In the genomic region with DNA sequence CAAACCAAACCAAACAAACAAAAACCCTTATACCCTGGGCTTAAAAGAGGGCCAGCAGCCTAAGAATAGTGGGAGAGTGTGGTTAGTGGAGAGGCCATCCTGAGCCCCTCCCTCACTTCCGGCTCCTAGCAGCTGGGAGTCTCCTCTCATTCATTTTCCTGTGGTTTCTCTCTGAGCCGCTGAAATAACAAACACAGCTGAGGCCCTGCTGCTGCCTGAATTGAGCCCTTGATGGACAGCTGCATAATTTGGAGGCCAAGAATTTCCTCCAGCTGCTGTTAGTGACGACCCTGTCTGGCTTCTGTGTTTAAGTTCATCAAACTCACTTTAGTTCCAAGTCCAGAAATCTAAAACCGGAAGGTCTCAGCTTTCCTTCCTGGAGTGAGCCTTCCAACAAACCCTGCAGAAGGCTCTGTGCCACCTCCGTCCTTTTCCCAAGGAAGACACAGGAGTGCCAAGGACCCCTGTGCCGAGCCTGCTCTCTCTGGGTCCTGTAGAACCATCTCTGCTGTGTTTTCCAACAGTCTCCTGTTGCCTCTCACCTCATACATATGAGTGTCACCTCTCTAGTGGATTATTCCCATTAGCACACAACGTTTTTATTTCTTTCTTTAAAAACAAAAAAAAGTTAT, we compare ENCODE assay signal across 9 mouse cellular contexts. TPM values are rescaled to one million over a fixed set of nuclear protein-coding genes. Genes with fewer than 3 reads are reported as not detected.
DNase-seq lines count a peak whose midpoint lies in the region; ATAC-seq lines count a peak whose summit lies in the region.
"Had no signal": no experiment of that assay in that cellular context is flagged by ENCODE, and none has a peak within 500 bp of the region (broad histone marks: within the 10 kb centered on the region; RNA-seq: fewer than 3 reads in every experiment).

No protein-coding gene starts in this region.

- H3K9me3 ChIP-seq in forebrain, embryonic 13.5 days (replicated peaks): no peaks in the 10 kb centered on the region
- H3K9me3 ChIP-seq in hindbrain, embryonic 15.5 days: no peaks in the 10 kb centered on the region
- no peaks in the 10 kb centered on the region for H3K9me3 ChIP-seq in liver, embryonic 11.5 days (ENCODE audit: control insufficient read depth, low read length)
- H3K9me3 ChIP-seq in neural tube, embryonic 14.5 days (ENCODE audit: control insufficient read depth, low read length): no peaks in the 10 kb centered on the region

- H3K27ac ChIP-seq in forebrain, embryonic 13.5 days: peak overlapping the region; percentile 33
- 0 out of 2 replicates have a peak overlapping the region, but pooled peaks have one; percentile 22 for H3K27ac ChIP-seq in hindbrain, embryonic 15.5 days (replicated peaks)
- H3K27ac ChIP-seq in liver, embryonic 11.5 days (ENCODE audit: low read depth, low read length): peak overlapping the region; percentile 19; the same call in 1 of the 2 replicates
- no peak overlapping the region for H3K27ac ChIP-seq in neural tube, embryonic 14.5 days (ENCODE audit: low read depth, low read length)

- H3K27me3 ChIP-seq in forebrain, embryonic 13.5 days: no peaks in the 10 kb centered on the region
- H3K27me3 ChIP-seq in hindbrain, embryonic 15.5 days: no peaks in the 10 kb centered on the region
- H3K27me3 ChIP-seq in liver, embryonic 11.5 days (replicated peaks; ENCODE audit: control insufficient read depth, insufficient read depth, low read length): no peaks in the 10 kb centered on the region
- no peaks in the 10 kb centered on the region for H3K27me3 ChIP-seq in neural tube, embryonic 14.5 days (ENCODE audit: control insufficient read depth, insufficient read depth, low read length)

- peak; percentile 4 for DNase-seq in layer of hippocampus, adult 9-10 months (ENCODE audit: low spot score)
- no peak for DNase-seq in layer of hippocampus, postnatal 10 days (ENCODE audit: low spot score in 2 of 2)
- peak; percentile 47 for DNase-seq in liver, embryonic 11.5 days (ENCODE audit: low spot score)
- no peak for DNase-seq in cerebellum, adult 11-12 months
- DNase-seq in right cerebral cortex, postnatal 36 days (ENCODE audit: low spot score in 2 of 2): no peak

- peak; percentile 81 for ATAC-seq in forebrain, embryonic 13.5 days
- peak; percentile 63; the same call in 1 of the 2 replicates for ATAC-seq in hindbrain, embryonic 15.5 days (ENCODE audit: low FRiP score, low read depth)
- ATAC-seq in liver, embryonic 11.5 days (replicated peaks; ENCODE audit: low FRiP score): peak; percentile 54
- peak; percentile 82; the same call in 1 of the 2 replicates for ATAC-seq in neural tube, embryonic 14.5 days (ENCODE audit: low read depth)

- 29% methylated on average over 7 of the region's 7 CpGs for WGBS in forebrain, embryonic 13.5 days
- 22% methylated on average over 7 of the region's 7 CpGs for WGBS in hindbrain, embryonic 15.5 days
- 15% methylated on average over 7 of the region's 7 CpGs for WGBS in liver, embryonic 11.5 days
- 27% methylated on average over 7 of the region's 7 CpGs for WGBS in neural tube, embryonic 14.5 days

- H3K4me2 ChIP-seq in forebrain, embryonic 13.5 days: no peak overlapping the region
- H3K4me2 ChIP-seq in hindbrain, embryonic 15.5 days: no peak overlapping the region
- peak overlapping the region; percentile 25; the same call in 1 of the 2 replicates for H3K4me2 ChIP-seq in liver, embryonic 11.5 days
- no peak overlapping the region for H3K4me2 ChIP-seq in neural tube, embryonic 14.5 days (ENCODE audit: low read depth, low read length)

- H3K36me3 ChIP-seq in forebrain, embryonic 13.5 days (ENCODE audit: poor library complexity, severe bottlenecking): no peaks in the 10 kb centered on the region
- no peaks in the 10 kb centered on the region for H3K36me3 ChIP-seq in hindbrain, embryonic 15.5 days
- H3K36me3 ChIP-seq in liver, embryonic 11.5 days (ENCODE audit: control insufficient read depth, insufficient read depth, low read length): no peaks in the 10 kb centered on the region
- no peaks in the 10 kb centered on the region for H3K36me3 ChIP-seq in neural tube, embryonic 14.5 days (ENCODE audit: control insufficient read depth, insufficient read depth, low read length)

- H3K4me3 ChIP-seq in forebrain, embryonic 13.5 days: no peak overlapping the region
- H3K4me3 ChIP-seq in hindbrain, embryonic 15.5 days: no peak overlapping the region
- no peak overlapping the region for H3K4me3 ChIP-seq in liver, embryonic 11.5 days (ENCODE audit: low read depth, low read length)
- no peak overlapping the region for H3K4me3 ChIP-seq in neural tube, embryonic 14.5 days (ENCODE audit: low read depth, low read length)

- H3K4me1 ChIP-seq in forebrain, embryonic 13.5 days: peaks cover 17% of the 10 kb centered on the region
- H3K4me1 ChIP-seq in hindbrain, embryonic 15.5 days (replicated peaks): no peaks in the 10 kb centered on the region; the same call in 1 of the 2 replicates
- H3K4me1 ChIP-seq in liver, embryonic 11.5 days (replicated peaks; ENCODE audit: control insufficient read depth, insufficient read depth, low read length): peaks cover 3% of the 10 kb centered on the region; the same call in 1 of the 2 replicates
- H3K4me1 ChIP-seq in neural tube, embryonic 14.5 days (ENCODE audit: control insufficient read depth, insufficient read depth, low read length): no peaks in the 10 kb centered on the region

- no peak overlapping the region for H3K9ac ChIP-seq in forebrain, embryonic 13.5 days
- H3K9ac ChIP-seq in hindbrain, embryonic 15.5 days: no peak overlapping the region
- H3K9ac ChIP-seq in liver, embryonic 11.5 days (ENCODE audit: low read depth, low read length): no peak overlapping the region
- no peak overlapping the region for H3K9ac ChIP-seq in neural tube, embryonic 14.5 days (replicated peaks; ENCODE audit: low read depth, low read length)

RNA-seq across cellular contexts. Expression of gene Pde1c, which starts 48.2 kb away (rescaled TPM):
- total RNA-seq in layer of hippocampus, postnatal 10 days (2021): 1 to 10 TPM; 4.5 to 4.6 TPM
- 7.8 and 9.6 TPM in 2 replicates for polyA plus RNA-seq in forebrain, embryonic 13.5 days (2015; fragmentation: Nextera tagmentation; extraction: Ambion mirVana)
- 18.6 and 23.7 TPM in 2 replicates for polyA plus RNA-seq in hindbrain, embryonic 15.5 days (2015; fragmentation: Nextera tagmentation; extraction: Ambion mirVana)
- 0.70 and 0.89 TPM in 2 replicates for polyA plus RNA-seq in liver, embryonic 11.5 days (2014; fragmentation: Nextera tagmentation; extraction: Ambion mirVana)
- 10.9 and 13.5 TPM in 2 replicates for polyA plus RNA-seq in neural tube, embryonic 14.5 days (2014; fragmentation: Nextera tagmentation; extraction: Ambion mirVana)
- total RNA-seq: MEL had no signal

Comparison
In these comparisons a context has a peak if more than half of its experiments do, and no peak if none do; other contexts are left out.
1. DNase-seq: peak in layer of hippocampus, adult 9-10 months (single experiment) and liver, embryonic 11.5 days (single experiment); none in layer of hippocampus, postnatal 10 days (0 of 2), cerebellum, adult 11-12 months (single experiment) and right cerebral cortex, postnatal 36 days (0 of 2).
2. Peak in every context shown above with its lines, with median percentiles within 50 percentile points of each other: ATAC-seq.